Mouse (Mus musculus): ENCODE data around the gene Padi6.

Padi6 gene

DNA sequence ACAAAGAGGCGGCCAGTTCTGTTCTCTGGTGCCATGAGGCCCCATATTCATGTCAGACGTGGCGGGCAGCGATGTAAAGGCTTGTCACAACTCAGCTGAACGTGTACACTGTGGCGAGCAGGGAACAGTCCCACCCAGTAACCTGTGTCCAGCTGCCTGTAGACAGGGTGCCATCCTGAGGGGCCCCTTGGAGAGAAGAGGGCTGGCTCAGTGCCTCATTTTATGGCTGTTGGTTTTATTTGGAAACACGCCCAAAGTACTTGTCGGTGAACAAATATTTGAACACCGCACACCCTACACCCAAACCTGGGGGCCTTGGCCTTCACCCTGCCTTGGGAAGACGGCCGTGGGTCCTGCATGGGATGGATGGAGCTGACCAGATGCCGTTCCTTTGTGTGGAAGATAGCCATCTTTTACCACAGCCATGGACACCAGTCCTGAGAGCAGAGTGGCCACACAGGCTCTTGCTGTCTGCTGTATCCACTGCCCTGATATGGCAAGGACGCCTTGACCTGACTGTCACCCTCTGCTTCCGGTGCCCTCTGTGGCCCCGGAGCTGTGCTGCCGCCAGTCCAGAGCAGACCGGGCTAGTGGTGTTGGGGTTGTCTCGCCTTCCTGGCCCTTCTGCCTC is 34.0 kb downstream of the Padi6 start:
- DNase-seq (ENCODE audit: low spot score in 2 of 2), result no peak

DNA sequence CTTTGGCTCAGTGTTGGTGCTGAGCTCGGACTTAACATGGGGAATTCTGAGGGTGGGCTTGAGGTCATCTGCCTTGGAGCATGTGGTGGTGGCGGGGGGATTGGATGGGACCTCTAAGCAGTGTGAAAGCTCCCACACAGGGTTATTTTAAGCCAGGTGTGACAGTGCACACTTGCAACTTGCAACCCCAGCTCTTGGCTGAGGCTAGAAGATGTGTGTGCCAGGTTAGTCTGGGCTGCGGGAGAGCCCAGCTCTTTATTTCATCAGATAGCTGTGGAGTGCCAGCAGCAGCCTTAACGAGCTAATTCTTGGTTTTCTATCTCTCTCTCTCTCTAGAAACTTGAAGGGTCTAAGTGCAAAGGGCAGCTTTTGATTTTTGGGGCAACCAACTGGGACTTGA is 34.8 kb downstream of the Padi6 start:
- DNase-seq (ENCODE audit: low spot score in 2 of 2), result no peak

DNA sequence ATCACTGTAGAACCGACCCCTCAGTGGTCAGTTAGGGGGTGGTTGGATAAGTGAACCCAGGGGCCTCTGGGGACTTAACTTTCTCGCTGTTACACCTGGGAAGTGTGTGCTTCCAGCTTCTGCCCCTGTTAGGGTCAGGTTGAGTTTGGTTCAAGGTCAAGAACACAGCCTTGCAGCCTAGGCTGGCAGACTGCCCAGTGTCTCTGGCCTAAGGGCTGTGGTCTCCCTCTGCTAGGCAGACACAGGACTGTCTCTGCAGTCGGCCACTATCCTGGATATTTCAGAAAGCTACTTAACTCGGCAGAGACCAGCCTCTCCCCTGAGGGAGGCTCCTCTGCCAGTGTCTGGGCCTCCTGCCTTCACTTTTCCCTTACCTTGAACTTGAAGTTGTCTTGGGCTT is 38.3 kb downstream of the Padi6 start:
- DNase-seq (ENCODE audit: low spot score in 2 of 2), result no peak

DNA sequence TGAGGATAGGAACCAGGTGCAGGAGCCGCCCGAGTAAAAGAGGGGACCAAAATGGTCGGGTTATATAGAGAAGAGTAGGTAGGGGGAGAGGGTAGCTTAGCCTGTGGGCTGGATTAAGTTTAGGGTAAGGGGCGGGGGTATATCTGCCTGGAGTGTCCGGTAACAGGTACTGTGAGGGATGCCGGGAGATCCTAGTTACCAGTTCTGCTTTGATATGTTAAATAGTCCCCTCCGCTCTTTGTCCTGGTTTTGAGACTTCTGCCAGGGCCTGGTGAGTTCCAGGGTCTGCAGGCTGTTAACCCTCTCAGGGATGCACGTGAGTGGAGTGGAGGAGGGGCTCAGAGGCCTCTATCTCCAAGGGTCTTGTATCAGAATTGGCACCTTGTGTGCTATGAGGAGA is 38.8 kb downstream of the Padi6 start:
- no peak for DNase-seq (ENCODE audit: low spot score in 2 of 2)

DNA sequence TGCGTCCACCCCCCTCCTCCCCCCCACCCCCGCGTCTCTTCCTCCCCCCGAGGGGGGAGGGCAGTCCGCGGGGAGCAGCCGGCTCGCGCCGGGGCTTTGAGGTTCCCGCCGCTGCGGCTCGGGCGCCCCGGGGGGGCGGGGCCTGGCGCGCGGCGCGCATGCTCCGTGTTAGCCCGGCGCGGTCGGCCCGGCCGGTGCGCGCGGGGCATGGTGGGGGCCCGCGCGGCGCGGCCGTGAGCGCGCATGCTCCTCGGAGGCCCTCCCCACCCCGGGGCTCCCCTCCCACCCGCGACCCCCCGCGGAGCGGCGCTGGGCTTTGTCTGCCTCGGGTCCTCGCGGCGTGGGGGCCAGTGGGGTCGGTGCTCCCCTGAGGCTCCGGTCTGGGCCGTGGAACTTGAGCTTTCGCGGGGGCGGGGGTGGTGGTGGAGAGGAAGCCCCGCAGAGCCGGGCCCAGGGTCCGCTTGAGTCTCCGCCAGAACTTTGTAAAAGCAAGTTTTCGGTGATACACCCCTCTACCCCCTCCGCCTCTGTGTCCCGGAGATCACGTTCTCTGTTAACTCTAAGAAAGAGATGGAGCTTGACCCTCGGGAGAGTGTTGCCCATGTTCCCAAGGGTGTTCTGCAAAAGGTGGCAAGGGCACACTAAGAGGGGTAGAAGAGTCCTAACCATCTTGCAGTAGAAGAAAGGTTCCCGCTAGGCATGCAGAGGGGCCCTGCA is 39.7 kb downstream of the Padi6 start:
- peak in 1 of 2 experiments; percentile 51 for DNase-seq (ENCODE audit: low spot score in 2 of 2)

DNA sequence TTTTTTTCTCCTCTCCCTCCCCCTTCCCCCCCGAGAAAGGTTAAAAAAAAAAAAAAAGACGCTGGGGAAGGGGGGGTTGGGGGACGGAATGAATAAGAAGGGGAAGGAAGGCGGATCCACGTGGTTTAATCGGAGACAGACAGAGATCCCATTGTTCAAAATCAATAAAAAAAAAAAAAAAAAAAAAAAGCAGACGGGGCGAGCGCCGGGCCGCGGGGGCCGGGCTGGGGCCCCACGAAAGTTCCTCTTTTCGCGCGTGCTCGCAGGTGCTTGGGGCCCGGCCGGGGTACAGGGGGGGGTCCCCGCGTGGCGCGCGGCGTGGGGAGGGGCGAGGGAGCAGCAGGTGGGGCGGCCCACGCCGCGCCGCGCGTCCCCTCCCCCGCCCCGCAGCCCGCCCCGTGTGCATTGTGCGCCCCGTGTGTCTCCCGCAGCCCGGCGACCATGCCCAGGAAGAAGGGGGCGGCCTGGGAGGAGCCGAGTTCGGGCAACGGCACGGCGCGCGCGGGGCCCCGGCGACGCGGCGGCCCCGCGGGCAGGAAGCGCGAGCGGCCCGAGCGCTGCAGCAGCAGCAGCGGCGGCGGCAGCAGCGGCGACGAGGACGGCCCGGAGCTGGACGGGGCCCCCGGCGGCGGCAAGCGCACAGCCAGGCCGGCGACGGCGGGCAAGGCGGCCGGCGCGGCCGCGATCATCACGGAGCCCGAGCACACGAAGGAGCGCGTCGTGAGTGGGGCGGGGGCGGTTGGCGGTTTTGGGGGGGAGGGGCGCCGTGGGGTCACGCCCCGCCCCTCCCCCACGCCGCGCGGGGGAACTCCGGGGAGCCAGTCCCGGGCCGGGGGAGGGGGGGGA is 40.5 kb downstream of the Padi6 start:
- no peak for DNase-seq (ENCODE audit: low spot score in 2 of 2)

DNA sequence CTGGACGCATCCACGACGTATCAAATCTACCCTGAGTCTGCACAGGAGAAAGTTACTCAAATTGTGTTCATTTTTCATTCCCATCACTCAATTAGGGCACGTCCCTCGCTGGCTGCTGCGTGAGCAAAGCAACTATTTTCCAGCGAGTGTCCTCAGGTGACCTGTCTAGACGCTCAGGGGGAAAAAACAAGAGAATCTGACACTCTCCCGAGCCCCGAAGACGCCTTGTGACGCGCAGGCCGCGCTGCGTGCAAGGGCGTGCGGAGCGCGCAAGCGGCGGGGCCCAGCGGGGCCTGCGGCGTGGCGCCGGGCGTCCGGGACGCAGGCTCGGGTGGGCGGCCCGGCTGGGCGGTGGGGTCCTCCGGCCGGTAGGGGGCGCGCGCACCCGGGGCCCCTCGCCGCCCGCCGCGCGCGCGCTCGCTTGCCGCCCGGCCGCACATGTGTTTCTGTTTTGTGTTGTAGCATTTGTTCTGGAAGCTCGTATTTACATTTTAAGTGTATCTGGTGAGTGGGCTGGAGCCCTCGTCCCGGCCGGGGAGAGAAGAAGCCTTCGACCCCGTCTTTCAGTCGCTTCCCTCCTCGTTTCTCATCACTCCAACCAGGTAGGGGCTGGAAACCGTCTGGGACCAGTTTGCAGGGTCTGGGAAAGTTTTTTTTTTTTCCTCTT is 41.3 kb downstream of the Padi6 start:
- peak; percentile 59 to 64 for DNase-seq (ENCODE audit: low spot score in 2 of 2)

DNA sequence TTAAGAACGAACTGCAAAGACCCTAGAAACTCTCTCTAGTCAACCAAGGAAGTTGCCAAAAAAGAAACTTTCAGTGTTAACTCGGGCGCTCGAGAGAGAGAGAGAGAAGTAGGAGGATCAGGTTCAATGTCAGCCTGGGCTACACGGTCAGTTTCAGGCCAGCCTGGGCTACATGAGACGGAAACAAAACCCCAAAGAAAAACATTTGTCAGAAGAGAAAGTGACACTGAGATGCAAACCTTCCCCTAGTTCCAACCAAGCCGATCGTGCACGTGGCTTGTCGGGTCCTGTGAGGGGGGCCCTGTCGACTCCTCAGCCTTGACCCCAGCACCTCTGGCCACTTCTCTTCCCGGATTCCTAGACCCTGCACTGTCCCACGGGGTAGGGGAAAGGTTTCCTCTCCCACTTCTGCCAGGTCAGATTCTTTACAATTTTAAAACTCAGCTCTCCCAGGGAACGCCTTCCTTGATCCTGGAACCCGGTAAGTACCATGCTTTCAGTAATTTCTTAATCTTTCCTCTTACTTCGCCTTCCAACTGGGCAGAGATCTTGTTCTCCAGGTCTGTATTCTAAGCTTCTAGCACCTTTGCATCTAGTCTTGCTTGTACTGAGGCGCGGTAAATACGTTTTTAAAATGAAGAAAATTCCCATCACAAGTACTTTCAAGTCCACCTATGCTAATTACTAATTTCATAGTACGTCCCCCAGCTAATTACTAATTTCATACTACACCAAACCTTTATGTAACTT is 42.0 kb downstream of the Padi6 start, which contains the start of gene Rcc2:
Gene Rcc2 (plus strand): TSS at position 273 of the 750 bp plus-strand sequence.
- DNase-seq (ENCODE audit: low spot score in 2 of 2), result no peak

DNA sequence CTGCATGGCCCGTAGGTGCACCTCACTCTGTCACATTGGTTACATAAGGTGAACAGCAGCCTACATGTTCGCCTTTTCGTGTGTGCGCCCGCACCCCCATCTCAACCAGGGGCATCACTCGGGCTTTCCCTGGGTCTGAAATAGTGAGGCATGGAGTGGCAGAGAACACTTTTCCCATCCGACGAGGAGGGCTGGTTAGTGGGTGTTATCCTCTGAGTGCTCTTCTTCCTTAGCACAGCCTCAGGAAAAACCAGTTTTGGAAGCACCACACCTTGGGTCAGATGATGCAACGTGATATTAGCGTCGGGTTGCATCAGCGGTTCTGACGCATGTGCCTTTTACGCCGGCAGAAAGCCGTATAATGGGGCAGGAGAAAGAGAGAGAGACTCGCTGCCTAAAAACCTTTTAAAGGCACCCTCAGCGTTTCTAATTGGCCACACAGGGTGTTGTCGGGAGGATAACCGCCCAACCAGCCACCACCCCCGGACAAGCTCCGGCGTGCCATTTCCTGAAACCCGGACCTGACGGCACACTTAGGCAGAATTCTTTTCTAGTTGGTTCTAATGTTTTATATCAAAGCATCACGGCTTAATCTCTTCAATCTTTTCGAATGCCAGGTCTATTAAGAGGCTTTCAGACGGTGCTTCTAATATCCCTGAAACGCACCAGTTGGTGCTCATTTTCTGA is 42.9 kb downstream of the Padi6 start:
- DNase-seq (ENCODE audit: low spot score in 2 of 2), result peak; percentile 42 to 61

DNA sequence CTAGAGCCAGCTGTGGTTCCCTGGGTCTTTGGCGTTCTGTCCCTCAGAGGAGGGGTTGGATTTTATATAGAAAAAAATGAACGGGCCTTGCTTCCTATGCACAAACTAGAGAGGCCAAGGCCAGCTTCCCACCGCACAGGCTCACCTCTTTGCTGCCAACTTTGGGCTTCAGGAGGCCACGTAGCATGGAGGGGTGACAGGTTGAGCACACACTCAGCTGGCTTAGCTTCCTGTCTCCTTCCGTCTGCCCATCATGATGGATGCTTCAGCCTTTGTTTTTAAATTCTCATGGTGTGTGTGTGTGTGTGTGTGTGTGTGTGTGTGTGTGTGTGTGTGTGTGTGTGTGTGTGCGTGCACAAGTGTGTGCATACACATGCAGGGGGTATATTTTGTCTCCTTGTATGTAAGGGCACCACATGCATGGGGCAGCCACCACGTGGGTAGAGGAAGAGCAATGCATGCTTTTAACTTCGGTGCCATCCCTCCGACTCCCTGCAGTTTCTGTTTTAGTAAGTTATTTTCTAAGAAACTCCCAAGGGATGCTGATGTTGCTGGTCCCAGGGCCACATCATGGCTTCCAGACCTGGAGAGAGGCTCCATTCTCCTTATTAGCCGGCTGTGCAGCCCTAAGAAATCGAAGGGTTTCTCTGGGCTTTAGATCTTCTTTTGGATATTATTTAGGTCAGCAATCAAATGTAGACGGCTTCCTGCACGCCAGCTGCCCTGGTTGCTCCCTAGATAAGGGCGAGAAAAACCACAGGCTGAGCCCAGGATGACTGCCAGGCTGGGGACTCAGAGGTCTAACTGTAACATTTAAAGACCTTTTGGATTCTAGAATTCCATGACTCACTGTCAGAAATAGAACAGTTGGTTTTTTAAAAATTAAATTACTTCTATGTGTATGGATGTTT is 46.5 kb downstream of the Padi6 start:
- no peak for DNase-seq (ENCODE audit: low spot score in 2 of 2)

DNA sequence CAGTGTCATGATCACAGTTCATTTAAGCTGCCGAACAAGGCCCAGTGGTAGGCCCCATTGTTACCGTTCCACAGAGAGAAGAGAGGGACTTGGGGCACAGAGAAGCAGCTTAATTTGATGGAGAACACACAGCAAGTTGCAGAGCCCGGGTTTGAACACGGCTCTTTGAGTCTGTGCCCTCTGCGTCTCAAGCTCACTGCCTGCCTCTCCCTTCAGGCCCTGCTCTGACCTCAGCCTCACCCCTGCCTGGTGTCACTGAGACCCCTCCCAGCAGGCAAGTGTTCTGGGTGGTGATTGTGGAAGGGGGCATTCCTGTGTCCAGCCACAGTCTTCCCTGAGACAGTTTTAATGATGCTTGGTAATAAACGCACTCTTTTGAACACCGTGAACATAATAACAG is 47.3 kb downstream of the Padi6 start:
- DNase-seq (ENCODE audit: low spot score in 2 of 2), result no peak

DNA sequence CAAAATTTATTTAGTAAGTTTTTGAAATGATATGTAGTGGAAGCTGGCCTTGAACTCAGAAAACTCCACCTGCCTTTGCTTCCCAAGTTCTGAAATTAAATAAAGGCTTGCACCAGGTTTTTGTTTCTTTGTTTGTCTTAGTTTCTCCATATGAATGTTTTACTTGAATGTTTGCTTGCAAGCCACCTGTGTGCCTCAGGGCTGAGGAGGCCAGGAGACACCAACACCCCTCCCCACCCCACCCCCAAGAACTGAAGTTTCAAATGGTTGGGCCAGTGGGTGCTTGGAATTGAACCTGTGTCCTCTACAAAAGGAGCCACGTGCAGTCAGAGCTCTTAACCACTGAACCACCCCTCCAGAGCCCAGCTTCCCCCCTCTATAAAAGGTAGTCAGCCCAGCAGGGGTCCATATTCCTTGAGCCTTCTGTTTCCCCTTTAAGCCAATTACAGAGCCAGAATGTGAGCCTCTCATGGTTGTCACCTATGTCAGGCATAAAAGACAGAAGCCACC is 47.8 kb downstream of the Padi6 start:
- DNase-seq (ENCODE audit: low spot score in 2 of 2), result no peak

DNA sequence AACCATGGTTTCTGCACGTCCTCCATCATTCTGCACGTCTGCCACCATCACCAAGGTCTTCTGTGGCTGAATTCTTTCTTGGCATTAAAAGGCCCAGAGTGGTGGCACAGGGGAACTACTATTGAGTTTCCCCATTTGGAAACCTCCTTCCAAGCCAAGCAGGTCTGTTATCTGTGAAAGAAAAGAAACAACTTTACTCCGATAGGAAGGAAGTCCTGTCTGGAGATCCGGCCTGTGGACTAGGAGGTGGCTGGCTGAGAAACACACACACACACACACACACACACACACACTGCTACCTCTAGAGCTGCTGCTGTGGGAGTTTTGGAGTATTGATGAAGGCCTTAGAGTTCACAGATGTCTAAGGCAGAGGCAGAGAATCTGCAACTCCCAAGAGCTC is 48.9 kb downstream of the Padi6 start:
- DNase-seq (ENCODE audit: low spot score in 2 of 2), result no peak

DNA sequence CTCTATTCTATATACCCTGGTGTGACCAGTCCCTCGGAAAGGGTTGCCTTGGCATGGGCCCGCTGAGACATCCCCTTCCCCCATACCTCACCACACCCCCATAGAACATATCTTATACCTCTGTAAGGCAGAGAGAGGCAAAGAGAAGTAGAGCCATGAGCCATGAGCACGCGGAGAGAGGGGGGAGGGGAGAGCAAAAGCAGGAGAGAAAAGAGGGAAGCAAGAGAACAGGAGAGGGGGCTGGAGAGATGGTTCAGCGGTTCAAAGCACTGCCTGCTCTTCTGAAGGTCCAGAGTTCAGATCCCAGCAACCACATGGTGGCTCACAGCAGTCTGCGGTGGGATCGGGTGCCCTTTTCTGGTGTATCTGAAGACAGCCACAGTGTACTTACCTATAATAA is 51.0 kb downstream of the Padi6 start:
- no peak for DNase-seq (ENCODE audit: low spot score in 2 of 2)

DNA sequence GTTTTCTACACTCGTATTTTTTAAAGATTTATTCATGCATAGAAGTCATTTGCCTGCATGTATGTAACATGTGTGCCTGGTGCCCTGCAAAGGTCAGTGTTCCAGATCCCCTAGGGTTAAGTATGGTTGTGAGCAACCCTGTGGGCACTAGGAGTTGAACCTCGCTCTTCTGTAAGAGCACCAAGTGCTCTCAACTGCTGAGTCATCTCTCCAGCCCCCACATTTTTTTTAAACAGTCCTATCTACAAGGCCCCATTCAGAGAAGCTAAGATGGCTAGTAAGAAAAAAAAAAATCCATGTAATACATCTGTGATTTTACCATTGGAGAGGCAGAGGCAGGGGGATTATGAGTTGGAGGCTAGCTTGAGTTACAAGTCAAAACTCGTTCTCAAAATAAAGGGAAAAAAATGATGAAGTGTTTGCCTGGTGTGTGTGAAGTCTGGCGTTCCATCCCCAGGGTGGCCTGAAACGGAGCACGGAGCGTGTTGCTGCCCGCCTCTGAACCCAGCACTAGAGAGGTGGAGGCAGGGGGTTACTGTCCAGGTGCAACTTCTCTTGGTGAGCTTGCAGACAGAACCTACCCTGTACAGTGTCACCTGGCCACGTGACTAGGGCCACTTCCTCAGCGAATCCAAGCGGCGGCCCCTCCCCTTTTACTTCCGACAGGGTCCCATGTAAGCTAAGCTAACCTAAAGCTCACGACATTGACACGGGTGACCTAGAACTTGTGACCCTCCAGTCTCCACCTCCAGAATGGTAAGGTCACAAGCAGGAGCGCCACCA is 52.4 kb downstream of the Padi6 start:
- no peak for DNase-seq (ENCODE audit: low spot score in 2 of 2)

DNA sequence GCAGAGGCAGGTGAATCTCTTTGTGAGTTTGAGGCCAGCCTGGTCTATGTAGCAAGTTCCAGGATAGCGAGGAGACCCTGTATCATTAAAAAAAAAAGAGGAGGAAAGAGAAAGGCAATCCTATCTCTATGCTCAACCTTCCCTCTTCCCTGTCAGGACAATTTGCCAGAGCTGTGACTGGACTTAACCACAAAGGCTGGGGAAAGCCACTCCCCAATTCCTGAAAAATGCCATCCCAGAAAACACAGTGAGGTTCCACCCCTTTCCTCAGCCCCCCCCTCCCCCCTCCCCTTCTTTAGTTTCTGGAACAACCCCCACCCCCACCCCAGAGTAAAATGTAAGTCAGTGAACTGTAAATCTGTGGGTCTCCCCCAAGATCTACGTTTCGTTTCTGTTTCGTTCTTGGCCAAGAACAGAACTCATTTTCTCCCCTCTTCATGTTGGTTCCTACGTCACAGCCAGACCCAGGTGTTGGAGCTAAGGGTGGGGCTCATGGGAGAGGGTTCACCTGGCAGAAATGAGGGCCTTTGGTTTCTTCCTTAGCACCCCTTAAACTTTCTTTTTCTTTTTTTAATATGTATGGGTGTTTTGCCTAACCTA is 53.5 kb downstream of the Padi6 start:
- no peak for DNase-seq (ENCODE audit: low spot score in 2 of 2)

DNA sequence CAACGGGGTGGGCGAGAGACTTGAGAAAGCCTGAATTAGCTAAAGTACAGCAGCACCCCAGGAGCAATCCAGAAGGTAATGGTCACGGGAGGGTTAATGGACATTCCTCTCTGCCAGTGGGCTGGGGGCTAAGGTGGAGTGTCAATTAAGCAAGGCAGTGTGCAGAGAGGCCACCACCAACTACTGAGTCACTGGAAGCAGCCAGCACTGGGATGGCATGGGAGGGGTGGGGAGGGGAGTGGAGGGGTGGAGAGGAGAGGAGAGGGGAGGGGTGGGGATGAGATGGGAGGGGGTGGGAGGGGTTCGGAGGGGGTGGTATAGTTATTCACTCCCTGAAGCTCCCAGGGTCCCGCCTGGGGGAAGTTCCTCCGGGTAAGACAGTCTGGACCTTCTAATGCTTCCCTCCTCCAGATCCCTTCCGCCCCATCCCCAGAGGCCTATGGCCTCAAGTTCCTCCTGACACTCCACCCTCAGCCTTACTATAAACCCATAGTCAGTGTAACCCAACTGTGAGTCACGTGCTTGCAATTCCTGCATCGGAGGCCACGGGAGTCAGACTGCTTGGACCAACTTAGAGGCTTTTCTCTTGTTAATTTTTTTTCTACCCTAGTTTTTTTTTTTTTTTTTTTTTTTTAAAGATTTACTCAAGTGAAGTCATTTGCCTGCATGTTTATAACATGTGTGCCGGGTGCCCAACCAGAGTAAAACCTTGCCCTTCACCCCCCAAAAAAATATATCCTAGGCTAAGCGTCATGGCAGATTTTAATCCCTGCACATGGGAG is 54.2 kb downstream of the Padi6 start:
- DNase-seq (ENCODE audit: low spot score in 2 of 2), result no peak

Measured in frontal cortex, postnatal 14 days (tissue).